Mouse (Mus musculus) heart, embryonic 14.5 days (tissue): ENCODE measurements at regions not wholly inside any gene's neighbourhood (a gene's known extent, or its start where the extent isn't known, plus 50 kb on each side); places are given as distances from the start of the nearest gene placed in this dataset.

Experiments
- ATAC-seq: fragments of 200-750 bp; cut with Nextera tagmentation; 2 replicates; pipeline ENCODE4 v1.8.0; 2017; ENCODE audit warnings: low read depth, moderate TSS enrichment; ENCODE audit not compliant: insufficient number of reproducible peaks, insufficient read depth, low FRiP score
- H3K27ac ChIP-seq, 2 experiments: fragments of 200-500 bp in 1 of 2; fragments of 300-500 bp in 1 of 2; sonication (generic) in 1 of 2; replicated peaks in 1 of 2; 2 replicates each; pipeline ENCODE4 v1.5.1; 2012 to 2014; ENCODE audit warnings: low read depth in 2 of 2, low read length in 2 of 2, control low read depth in 1 of 2, mild to moderate bottlenecking in 1 of 2, mixed read lengths in 1 of 2; ENCODE audit not compliant: control insufficient read depth in 1 of 2, insufficient read depth in 1 of 2
- H3K27me3 ChIP-seq: fragments of 300-500 bp; sonication (generic); 2 replicates; pipeline ENCODE4 v1.6.1; 2014; ENCODE audit warnings: mild to moderate bottlenecking, low read length, control low read depth; ENCODE audit not compliant: control insufficient read depth, insufficient read depth
- H3K36me3 ChIP-seq: fragments of 300-500 bp; sonication (generic); 2 replicates; pipeline ENCODE4 v1.6.1; 2014; ENCODE audit warnings: mild to moderate bottlenecking, control low read depth, low read length, mixed read lengths; ENCODE audit not compliant: control insufficient read depth, insufficient read depth
- H3K4me1 ChIP-seq, 2 experiments: fragments of 200-500 bp in 1 of 2; fragments of 300-500 bp in 1 of 2; sonication (generic) in 1 of 2; 2 replicates each; pipeline ENCODE4 v1.6.1; 2012 to 2014; ENCODE audit warnings: low read length in 2 of 2, control low read depth in 1 of 2, mixed read lengths in 1 of 2; ENCODE audit not compliant: control insufficient read depth in 2 of 2, insufficient read depth in 2 of 2
- H3K4me2 ChIP-seq: fragments of 300-500 bp; sonication (generic); 2 replicates; pipeline ENCODE4 v1.6.1; 2014; ENCODE audit warnings: mild to moderate bottlenecking, low read length
- H3K4me3 ChIP-seq, 2 experiments: fragments of 200-500 bp in 1 of 2; fragments of 300-500 bp in 1 of 2; sonication (generic) in 1 of 2; 2 replicates each; pipeline ENCODE4 v1.5.1; 2012 to 2014; ENCODE audit warnings: low read length in 2 of 2, mild to moderate bottlenecking in 2 of 2, control low read depth in 1 of 2, low read depth in 1 of 2, moderate library complexity in 1 of 2; ENCODE audit not compliant: control insufficient read depth in 1 of 2, insufficient read depth in 1 of 2
- H3K9ac ChIP-seq: fragments of 300-500 bp; sonication (generic); 2 replicates; pipeline ENCODE4 v1.6.1; 2014; ENCODE audit warnings: mild to moderate bottlenecking, low read length
- H3K9me3 ChIP-seq: fragments of 300-500 bp; sonication (generic); 2 replicates; pipeline ENCODE4 v1.6.1; 2016; ENCODE audit warnings: low read length, control low read depth; ENCODE audit not compliant: control insufficient read depth
- WGBS: fragments of 180-500 bp; shearing (Covaris S2); extraction: QIAGEN DNeasy Blood & Tissue Kit; methylation state at CpG from one replicate; pipeline ENCODE4 v1.1.7; 2014; 5-methylcytosine and 5-hydroxymethylcytosine counted together

DNA sequence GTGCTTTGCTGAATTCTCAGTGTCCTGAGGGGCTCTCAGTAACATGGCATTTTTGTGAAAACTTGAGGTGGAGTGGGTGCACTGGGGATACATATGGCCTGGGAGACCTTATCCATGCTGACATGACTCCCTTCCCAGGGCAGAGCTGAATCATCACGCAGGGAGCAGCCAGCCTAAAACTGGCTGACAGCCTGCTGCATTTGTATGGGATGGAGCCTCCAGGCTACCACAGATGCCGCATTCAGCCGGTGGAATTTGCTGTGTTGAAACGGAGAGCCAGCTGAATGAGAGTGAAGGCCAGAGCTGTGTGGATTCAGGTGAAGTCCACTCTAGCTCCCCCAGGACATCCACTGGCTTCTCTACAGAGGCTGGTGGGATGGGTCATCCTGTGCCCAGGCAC, 85.9 kb upstream of the Prickle1 start:
- WGBS, result 37% methylated on average over 4 of the region's 4 CpGs
- no peak overlapping the region for H3K9ac ChIP-seq
- no peaks in the 10 kb centered on the region for H3K27me3 ChIP-seq
- no peaks in the 10 kb centered on the region for H3K9me3 ChIP-seq
- ATAC-seq, result no peak
- H3K4me3 ChIP-seq, result no peak overlapping the region
- no peaks in the 10 kb centered on the region for H3K36me3 ChIP-seq
- no peak overlapping the region for H3K4me2 ChIP-seq
- H3K27ac ChIP-seq, result peak overlapping the region in 1 of 2 experiments; percentile 3; a peak in 1 of 4 replicates
- peaks cover 9 to 14% of the 10 kb centered on the region in 2 experiments for H3K4me1 ChIP-seq

DNA sequence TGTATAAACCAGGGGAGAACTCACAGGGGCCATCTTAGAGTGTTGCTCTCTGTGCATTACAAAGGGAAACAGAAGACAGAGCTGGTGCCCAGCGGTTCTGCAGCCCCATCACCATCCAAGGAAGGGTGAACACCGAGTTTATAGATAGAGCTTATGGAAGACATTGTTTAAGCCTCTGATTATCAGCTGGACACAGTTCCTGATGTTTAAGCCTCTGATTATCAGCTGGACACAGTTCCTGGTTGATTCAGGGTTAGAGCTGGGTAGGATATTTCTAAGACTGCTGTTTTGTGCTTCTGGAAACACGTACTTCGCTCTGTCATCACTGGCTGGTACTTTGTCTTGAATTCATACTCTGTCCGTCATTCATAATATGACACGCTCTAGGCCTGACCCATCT, 79.9 kb upstream of the Prickle1 start:
- Histone ChIP-seq H3K4me1 (peaks cover 0 to 4% of the 10 kb centered on the region in 2 experiments; a peak in 1 of 4 replicates), H3K4me2 (no peak overlapping the region), H3K27ac (no peak overlapping the region), H3K4me3 (no peak overlapping the region), H3K9ac (no peak overlapping the region), H3K9me3 (no peaks in the 10 kb centered on the region), H3K36me3 (no peaks in the 10 kb centered on the region), H3K27me3 (no peaks in the 10 kb centered on the region)
- WGBS, result 66% methylated on average over 6 of the region's 6 CpGs
- no peak for ATAC-seq

DNA sequence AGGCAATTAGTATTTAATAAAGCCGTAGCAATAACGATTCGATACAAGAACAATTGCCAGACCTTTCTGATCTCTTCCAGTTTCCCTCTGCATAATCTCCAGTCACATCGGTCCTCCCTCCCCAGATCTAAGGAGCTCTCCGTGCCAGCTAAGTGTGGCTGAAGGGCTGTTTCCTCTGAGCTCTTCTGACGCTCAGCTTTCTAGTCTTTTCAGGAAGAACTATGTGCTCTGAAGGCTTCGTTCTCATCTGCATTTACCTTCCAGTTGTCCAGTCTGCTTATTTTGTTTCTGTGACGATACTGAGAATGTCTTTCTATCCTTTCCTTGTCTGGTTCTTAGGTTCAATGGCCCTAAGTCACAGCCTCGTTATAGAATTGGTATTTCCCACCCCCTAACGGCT, 78.3 kb upstream of the Prickle1 start:
- no peaks in the 10 kb centered on the region for H3K27me3 ChIP-seq
- no peak overlapping the region for H3K4me2 ChIP-seq
- WGBS, result 63% methylated on average over 10 of the region's 10 CpGs
- H3K9me3 ChIP-seq, result no peaks in the 10 kb centered on the region
- H3K9ac ChIP-seq, result no peak overlapping the region
- no peaks in the 10 kb centered on the region for H3K36me3 ChIP-seq
- no peak for ATAC-seq
- H3K4me3 ChIP-seq, result no peak overlapping the region
- no peak overlapping the region for H3K27ac ChIP-seq
- H3K4me1 ChIP-seq, result peaks cover 0 to 4% of the 10 kb centered on the region in 2 experiments; a peak in 1 of 4 replicates

DNA sequence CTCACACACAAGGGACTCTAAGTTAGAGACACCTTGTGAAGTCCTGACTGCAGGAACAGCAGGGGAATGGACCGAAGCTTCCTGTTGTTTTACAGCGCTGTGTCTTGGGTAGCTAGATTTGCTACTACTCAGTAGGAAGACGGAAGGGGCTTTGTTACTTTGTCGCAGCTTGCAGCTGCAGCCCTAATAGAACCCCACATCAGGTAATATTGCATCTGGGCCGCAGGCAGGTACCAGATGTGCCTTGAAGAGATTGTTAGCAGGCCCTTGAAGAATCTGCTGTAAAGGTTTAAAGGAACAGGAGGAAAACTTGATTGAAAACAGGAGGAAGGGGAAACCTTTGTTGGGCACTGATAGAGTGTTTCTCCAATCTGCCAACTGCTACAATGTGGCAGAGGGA, 68.2 kb upstream of the Prickle1 start:
- Histone ChIP-seq H3K27me3 (no peaks in the 10 kb centered on the region), H3K36me3 (no peaks in the 10 kb centered on the region), H3K9ac (no peak overlapping the region), H3K4me1 (no peaks in the 10 kb centered on the region; a peak in 1 of 4 replicates), H3K4me3 (no peak overlapping the region), H3K4me2 (no peak overlapping the region), H3K9me3 (peaks cover 6% of the 10 kb centered on the region), H3K27ac (no peak overlapping the region)
- ATAC-seq, result no peak
- WGBS, result 64% methylated on average over 5 of the region's 5 CpGs

DNA sequence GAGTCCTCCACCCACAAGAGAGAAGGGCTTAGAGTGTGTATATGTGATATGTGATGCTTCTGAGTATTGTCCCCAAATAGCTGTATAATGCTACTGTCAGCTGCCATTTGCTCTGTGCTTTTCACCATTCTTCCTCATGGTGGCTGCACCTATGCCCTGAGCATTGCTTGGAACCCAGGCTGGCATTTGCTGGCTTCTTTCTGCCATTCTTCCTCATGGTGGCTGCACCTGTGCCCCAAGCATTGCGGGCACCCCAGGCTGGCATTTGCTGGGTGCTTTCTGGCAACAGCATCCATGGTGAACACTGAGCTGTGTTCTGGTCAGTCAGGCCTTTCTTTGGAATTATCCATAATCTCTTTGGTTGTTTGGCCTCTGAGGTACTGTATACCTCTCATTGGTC, 66.9 kb upstream of the Prickle1 start:
- WGBS, result 100% methylated on average over 1 of the region's 1 CpGs
- Histone ChIP-seq H3K4me3 (no peak overlapping the region), H3K27me3 (no peaks in the 10 kb centered on the region), H3K9me3 (peaks cover 6% of the 10 kb centered on the region), H3K27ac (no peak overlapping the region), H3K4me1 (no peaks in the 10 kb centered on the region; a peak in 2 of 4 replicates), H3K9ac (no peak overlapping the region), H3K4me2 (no peak overlapping the region), H3K36me3 (no peaks in the 10 kb centered on the region)
- ATAC-seq, result no peak

DNA sequence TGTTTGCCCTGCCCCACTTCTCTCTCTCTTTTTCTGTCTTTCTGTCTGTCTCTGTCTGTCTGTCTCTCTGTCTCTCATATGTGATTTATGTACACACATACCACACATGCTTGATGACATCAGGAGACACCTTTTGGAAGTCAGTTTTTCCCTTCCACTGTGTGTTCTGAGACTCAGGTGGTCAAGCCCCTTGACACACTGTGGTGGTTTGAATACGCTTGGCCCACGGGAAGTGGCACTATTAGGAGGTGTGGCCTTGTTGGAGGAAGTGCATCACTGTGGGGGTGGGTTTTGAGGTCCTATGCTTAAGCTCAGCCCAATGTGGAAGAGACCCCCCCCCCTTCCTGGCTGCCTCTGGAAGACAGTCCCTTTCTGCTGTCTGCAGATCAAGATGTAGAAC, 66.1 kb upstream of the Prickle1 start:
- H3K9ac ChIP-seq, result no peak overlapping the region
- ATAC-seq, result no peak
- WGBS, result 98% methylated on average over 2 of the region's 2 CpGs
- no peaks in the 10 kb centered on the region for H3K27me3 ChIP-seq
- peaks cover 5% of the 10 kb centered on the region in 2 experiments for H3K4me1 ChIP-seq
- no peak overlapping the region for H3K4me2 ChIP-seq
- H3K9me3 ChIP-seq, result peaks cover 6% of the 10 kb centered on the region
- no peak overlapping the region for H3K27ac ChIP-seq
- H3K4me3 ChIP-seq, result no peak overlapping the region
- no peaks in the 10 kb centered on the region for H3K36me3 ChIP-seq

DNA sequence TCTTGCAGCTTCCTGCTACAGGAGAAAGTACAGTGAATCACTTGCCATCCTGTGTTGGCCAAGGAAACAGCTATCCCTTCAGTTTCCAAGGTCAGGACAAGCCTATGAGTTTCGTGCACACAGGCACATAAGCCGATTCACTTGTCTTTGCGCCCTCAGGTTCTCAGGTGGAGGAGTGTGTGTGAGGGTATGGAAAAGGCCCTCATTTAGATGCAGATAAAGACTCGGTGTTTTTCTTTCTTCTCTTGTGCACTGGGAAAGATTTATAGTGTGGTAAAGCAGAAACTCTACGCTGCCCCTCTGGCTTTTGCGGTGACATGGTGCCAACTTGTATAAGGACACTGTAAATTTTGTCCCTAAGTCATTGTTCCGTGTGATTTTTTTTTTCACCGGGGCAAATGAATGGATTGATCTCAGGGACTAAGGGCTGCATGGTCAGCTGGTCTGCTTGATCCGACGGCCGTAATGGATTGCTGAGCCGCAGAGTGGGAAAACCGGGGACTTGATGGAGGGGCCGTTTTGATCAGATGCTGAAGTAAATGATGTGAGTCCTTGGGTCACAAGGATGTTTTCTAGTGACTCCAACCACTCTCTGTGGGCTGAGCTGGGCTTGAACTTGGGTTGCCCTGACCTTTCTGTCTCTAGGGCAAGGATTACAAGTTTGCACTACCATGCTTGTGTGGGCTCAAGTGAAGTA, 65.4 kb upstream of the Prickle1 start:
- Histone ChIP-seq H3K27ac (no peak overlapping the region), H3K4me3 (no peak overlapping the region), H3K4me1 (peaks cover 9 to 12% of the 10 kb centered on the region in 2 experiments), H3K4me2 (no peak overlapping the region), H3K27me3 (no peaks in the 10 kb centered on the region), H3K9me3 (peaks cover 6% of the 10 kb centered on the region), H3K36me3 (no peaks in the 10 kb centered on the region), H3K9ac (no peak overlapping the region)
- ATAC-seq, result no peak
- WGBS, result 94% methylated on average over 14 of the region's 14 CpGs

DNA sequence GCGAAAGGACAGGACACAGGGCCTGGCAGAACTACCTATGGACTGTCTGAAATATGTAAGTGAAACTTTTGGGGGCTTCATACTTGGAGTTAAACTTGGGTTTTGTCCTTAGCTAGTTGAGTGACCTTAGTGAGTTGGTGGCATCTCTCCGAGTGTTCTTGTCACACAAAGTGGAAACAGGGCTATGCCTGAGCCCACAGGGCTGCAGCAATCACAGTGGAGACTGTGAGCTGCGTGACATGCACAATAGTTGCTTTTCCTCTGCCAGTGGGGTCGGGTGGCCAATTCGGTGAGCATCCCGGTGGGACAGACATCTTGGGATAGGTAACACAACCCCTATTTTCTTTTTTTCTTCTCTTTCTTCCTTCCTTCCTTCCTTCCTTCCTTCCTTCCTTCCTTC, 61.5 kb upstream of the Prickle1 start:
- Histone ChIP-seq H3K27me3 (no peaks in the 10 kb centered on the region), H3K9me3 (peaks cover 6% of the 10 kb centered on the region), H3K27ac (peak overlapping the region; percentile 58 to 84), H3K4me3 (no peak overlapping the region), H3K4me1 (peaks cover 14 to 22% of the 10 kb centered on the region in 2 experiments), H3K36me3 (no peaks in the 10 kb centered on the region), H3K9ac (no peak overlapping the region; the same call in 1 of the 2 replicates), H3K4me2 (peak overlapping the region; percentile 50)
- 86% methylated on average over 6 of the region's 6 CpGs for WGBS
- ATAC-seq, result no peak
